Mouse (Mus musculus): ENCODE results near the gene Slc44a4. TPM values are rescaled to one million over a fixed set of nuclear protein-coding genes. Genes with fewer than 3 reads are reported as not detected.
"Not testable (repeated sequence)": the region's sequence is repeated elsewhere in the genome, so short reads cannot be mapped to it uniquely, and the experiment has no call there.

The Slc44a4 gene
- polyA plus RNA-seq, 1 experiment: 0.07 TPM

GRCm38 (mm10) chr17:34931061-34931734, 16.9 kb downstream of the Slc44a4 start, which contains the start of gene Neu1:
Gene Neu1 (plus strand): TSS chr17:34931253.
- peak; percentile 99 for DNase-seq (ENCODE audit: low read depth)
- peak; percentile 27; the same call in 1 of the 2 replicates for TF ChIP-seq POLR2A (IDR thresholded peaks at IDR 0.05; ENCODE audit: borderline replicate concordance, extremely low read depth, insufficient read depth, insufficient read length, poor library complexity, severe bottlenecking)
- peak; percentile 70 for TF ChIP-seq CTCF (IDR thresholded peaks at IDR 0.05; ENCODE audit: borderline replicate concordance, extremely low read depth, insufficient read depth, insufficient read length)

GRCm38 (mm10) chr17:34931735-34932098, 17.5 kb downstream of the Slc44a4 start:
- no peak for TF ChIP-seq CTCF (IDR thresholded peaks at IDR 0.05; ENCODE audit: borderline replicate concordance, extremely low read depth, insufficient read depth, insufficient read length)
- TF ChIP-seq POLR2A (IDR thresholded peaks at IDR 0.05; ENCODE audit: borderline replicate concordance, extremely low read depth, insufficient read depth, insufficient read length, poor library complexity, severe bottlenecking): no peak
- peak; percentile 48 for DNase-seq (ENCODE audit: low read depth)

GRCm38 (mm10) chr17:34932287-34932686, 18.0 kb downstream of the Slc44a4 start:
- no peak for DNase-seq (ENCODE audit: low read depth)
- TF ChIP-seq CTCF (IDR thresholded peaks at IDR 0.05; ENCODE audit: borderline replicate concordance, extremely low read depth, insufficient read depth, insufficient read length): no peak
- TF ChIP-seq POLR2A (IDR thresholded peaks at IDR 0.05; ENCODE audit: borderline replicate concordance, extremely low read depth, insufficient read depth, insufficient read length, poor library complexity, severe bottlenecking): no peak

GRCm38 (mm10) chr17:34934031-34934430, 19.8 kb downstream of the Slc44a4 start:
- DNase-seq (ENCODE audit: low read depth): no peak
- TF ChIP-seq CTCF (IDR thresholded peaks at IDR 0.05; ENCODE audit: borderline replicate concordance, extremely low read depth, insufficient read depth, insufficient read length) (no peak), POLR2A (IDR thresholded peaks at IDR 0.05; ENCODE audit: borderline replicate concordance, extremely low read depth, insufficient read depth, insufficient read length, poor library complexity, severe bottlenecking) (no peak)

GRCm38 (mm10) chr17:34934830-34935229, 20.6 kb downstream of the Slc44a4 start:
- DNase-seq (ENCODE audit: low read depth): no peak
- no peak for TF ChIP-seq CTCF (IDR thresholded peaks at IDR 0.05; ENCODE audit: borderline replicate concordance, extremely low read depth, insufficient read depth, insufficient read length)

GRCm38 (mm10) chr17:34937960-34938505, 23.8 kb downstream of the Slc44a4 start:
- no peak for DNase-seq (ENCODE audit: low read depth)
- TF ChIP-seq CTCF (IDR thresholded peaks at IDR 0.05; ENCODE audit: borderline replicate concordance, extremely low read depth, insufficient read depth, insufficient read length) (no peak), POLR2A (IDR thresholded peaks at IDR 0.05; ENCODE audit: borderline replicate concordance, extremely low read depth, insufficient read depth, insufficient read length, poor library complexity, severe bottlenecking) (no peak)

GRCm38 (mm10) chr17:34941344-34942041, 27.2 kb downstream of the Slc44a4 start:
- TF ChIP-seq POLR2A (IDR thresholded peaks at IDR 0.05; ENCODE audit: borderline replicate concordance, extremely low read depth, insufficient read depth, insufficient read length, poor library complexity, severe bottlenecking) (no peak), CTCF (IDR thresholded peaks at IDR 0.05; ENCODE audit: borderline replicate concordance, extremely low read depth, insufficient read depth, insufficient read length) (no peak)
- DNase-seq (ENCODE audit: low read depth): peak; percentile 22

- no peak for DNase-seq (ENCODE audit: low read depth)
- TF ChIP-seq POLR2A (IDR thresholded peaks at IDR 0.05; ENCODE audit: borderline replicate concordance, extremely low read depth, insufficient read depth, insufficient read length, poor library complexity, severe bottlenecking) (no peak), CTCF (IDR thresholded peaks at IDR 0.05; ENCODE audit: borderline replicate concordance, extremely low read depth, insufficient read depth, insufficient read length) (no peak)
These were observed 29.0 kb downstream of the Slc44a4 start for GRCm38 (mm10) chr17:34943128-34943815.

GRCm38 (mm10) chr17:34944362-34944761, 30.1 kb downstream of the Slc44a4 start:
- no peak for TF ChIP-seq CTCF (IDR thresholded peaks at IDR 0.05; ENCODE audit: borderline replicate concordance, extremely low read depth, insufficient read depth, insufficient read length)
- no peak for TF ChIP-seq POLR2A (IDR thresholded peaks at IDR 0.05; ENCODE audit: borderline replicate concordance, extremely low read depth, insufficient read depth, insufficient read length, poor library complexity, severe bottlenecking)
- no peak for DNase-seq (ENCODE audit: low read depth)

GRCm38 (mm10) chr17:34946486-34947140, 32.3 kb downstream of the Slc44a4 start:
- no peak for DNase-seq (ENCODE audit: low read depth)
- TF ChIP-seq POLR2A (IDR thresholded peaks at IDR 0.05; ENCODE audit: borderline replicate concordance, extremely low read depth, insufficient read depth, insufficient read length, poor library complexity, severe bottlenecking) (no peak), CTCF (IDR thresholded peaks at IDR 0.05; ENCODE audit: borderline replicate concordance, extremely low read depth, insufficient read depth, insufficient read length) (no peak)

GRCm38 (mm10) chr17:34947606-34948005, 33.3 kb downstream of the Slc44a4 start:
- peak; percentile 48 for DNase-seq (ENCODE audit: low read depth)
- peak; percentile 42; the same call in 1 of the 2 replicates for TF ChIP-seq CTCF (IDR thresholded peaks at IDR 0.05; ENCODE audit: borderline replicate concordance, extremely low read depth, insufficient read depth, insufficient read length)
- TF ChIP-seq POLR2A (IDR thresholded peaks at IDR 0.05; ENCODE audit: borderline replicate concordance, extremely low read depth, insufficient read depth, insufficient read length, poor library complexity, severe bottlenecking): no peak

- DNase-seq (ENCODE audit: low read depth): not testable (repeated sequence)
These were observed 34.7 kb downstream of the Slc44a4 start for GRCm38 (mm10) chr17:34948721-34949552.

Measured in brain, embryonic 14.5 days (tissue).